Mouse (Mus musculus): ENCODE measurements around the gene Parn. TPM values are rescaled to one million over a fixed set of nuclear protein-coding genes. Genes with fewer than 3 reads are reported as not detected.
A peak's percentile ranks its signal among the peaks of the same experiment; 100 is the strongest.

The Parn gene
- total RNA-seq, 2 experiments from 2014 or later: 22.4 to 24.3 TPM

DNA sequence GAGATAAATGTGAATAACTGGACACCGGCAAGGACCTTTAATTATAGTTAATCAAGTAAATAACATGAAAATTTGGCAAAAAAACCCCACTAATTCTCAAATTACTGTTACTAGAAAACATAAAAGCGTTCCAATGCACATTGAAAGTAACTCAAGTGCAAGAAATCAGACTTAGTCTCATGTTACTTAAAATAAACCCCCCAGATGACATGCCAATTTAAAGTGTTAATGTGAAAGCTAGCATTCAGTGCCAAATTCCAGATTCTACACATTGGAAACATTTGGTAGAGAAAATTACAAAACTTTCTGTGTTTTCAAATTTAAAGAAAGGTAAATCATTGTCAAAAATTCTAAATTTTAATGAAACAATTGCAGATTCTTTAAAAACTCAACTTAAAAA, 110.2 kb downstream of the Parn start:
- no peak for DNase-seq (ENCODE audit: low spot score in 2 of 2)

GRCm38 (mm10) chr16:13556954-13557470, 111.0 kb downstream of the Parn start:
- DNase-seq (ENCODE audit: low spot score in 2 of 2): no peak

GRCm38 (mm10) chr16:13556446-13556845, 111.5 kb downstream of the Parn start:
- DNase-seq (ENCODE audit: low spot score in 2 of 2): no peak

GRCm38 (mm10) chr16:13550667-13551066, 117.3 kb downstream of the Parn start:
- DNase-seq (ENCODE audit: low spot score in 2 of 2): no peak

DNA sequence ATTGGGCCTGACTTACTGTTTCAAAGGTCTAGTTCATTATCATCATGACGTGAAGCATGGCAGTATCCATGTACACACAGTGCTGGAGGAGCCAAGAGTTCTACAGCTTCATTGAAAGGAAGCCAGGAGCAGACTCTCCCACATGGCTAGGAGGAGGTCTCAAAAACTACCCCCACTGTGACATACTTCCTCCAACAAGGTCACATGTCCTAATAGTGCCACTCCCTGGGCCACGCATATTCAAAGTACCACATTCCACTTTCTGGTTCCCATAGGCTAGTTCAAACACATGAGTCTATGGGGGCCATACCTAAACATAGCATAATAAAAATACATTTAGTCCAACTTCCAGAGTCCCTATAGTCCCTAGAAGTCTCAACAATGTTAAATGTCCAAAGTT, 118.0 kb downstream of the Parn start:
- DNase-seq (ENCODE audit: low spot score in 2 of 2): no peak

- no peak for DNase-seq (ENCODE audit: low spot score in 2 of 2)
Observed at GRCm38 (mm10) chr16:13541816-13542215, 126.2 kb downstream of the Parn start.

DNA sequence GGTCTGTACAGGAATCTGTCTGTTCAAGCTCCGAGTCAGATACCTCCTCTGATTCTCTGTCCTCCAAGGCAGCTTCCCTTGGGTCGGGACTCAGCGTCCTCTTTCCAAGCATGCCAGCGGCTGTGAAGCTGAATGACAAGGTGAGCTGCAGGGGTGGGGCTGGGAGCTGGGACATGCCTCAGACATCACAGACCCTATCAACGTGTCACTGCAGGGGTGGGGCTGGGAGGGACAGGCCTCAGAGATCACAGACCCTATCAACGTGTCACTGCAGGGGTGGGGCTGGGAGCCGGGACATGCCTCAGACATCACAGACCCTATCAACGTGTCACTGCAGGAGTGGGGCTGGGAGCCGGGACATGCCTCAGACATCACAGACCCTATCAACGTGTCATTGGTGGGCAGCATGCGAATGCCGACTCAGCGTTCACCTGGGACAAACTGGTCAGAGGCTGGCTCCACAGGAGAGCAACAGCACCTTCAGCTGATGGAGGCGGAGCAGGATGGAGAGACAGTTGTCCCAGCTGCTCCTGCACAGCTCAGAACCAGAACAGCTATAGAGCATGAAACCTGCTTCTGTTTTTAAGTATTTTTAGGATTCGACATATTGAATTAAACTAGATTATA, 126.7 kb downstream of the Parn start:
- DNase-seq (ENCODE audit: low spot score in 2 of 2): no peak

- no peak for DNase-seq (ENCODE audit: low spot score in 2 of 2)
Observed at GRCm38 (mm10) chr16:13538933-13539648, 128.9 kb downstream of the Parn start.

DNA sequence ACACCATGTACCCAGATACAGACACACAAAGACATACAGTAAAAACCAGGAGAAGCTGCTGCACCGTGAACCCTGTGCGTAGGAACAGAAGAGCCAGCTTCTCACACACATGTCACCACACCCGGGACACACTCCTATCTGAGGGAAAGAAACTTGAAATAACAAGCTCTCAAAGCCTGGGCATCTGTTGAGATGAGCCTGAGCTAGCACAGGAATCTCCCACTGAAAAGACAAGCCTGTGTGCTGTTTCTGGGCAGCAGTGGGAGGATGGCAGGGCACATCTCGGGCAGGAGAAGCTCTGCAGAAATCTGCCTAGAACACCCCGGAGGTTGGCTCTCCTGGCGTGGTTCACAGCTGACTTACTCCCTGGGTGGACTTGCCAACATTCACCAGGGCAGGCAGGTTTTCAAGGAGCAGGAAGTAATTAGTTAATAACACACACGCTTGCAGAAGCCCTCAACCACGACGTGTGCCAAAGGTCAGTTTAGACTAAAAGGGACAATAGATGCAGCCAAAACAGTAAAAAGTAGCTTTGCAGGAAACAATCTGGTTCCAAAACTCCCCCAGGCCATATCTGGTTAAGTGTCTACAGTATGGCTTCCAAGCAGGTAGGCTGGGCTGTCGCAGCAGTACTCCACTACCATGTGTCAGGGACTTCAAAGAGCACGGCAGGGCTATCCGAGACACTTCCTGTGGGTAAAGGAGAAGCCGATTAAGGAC, 129.6 kb downstream of the Parn start:
- DNase-seq (ENCODE audit: low spot score in 2 of 2): peak in 1 of 2 experiments; percentile 57

DNA sequence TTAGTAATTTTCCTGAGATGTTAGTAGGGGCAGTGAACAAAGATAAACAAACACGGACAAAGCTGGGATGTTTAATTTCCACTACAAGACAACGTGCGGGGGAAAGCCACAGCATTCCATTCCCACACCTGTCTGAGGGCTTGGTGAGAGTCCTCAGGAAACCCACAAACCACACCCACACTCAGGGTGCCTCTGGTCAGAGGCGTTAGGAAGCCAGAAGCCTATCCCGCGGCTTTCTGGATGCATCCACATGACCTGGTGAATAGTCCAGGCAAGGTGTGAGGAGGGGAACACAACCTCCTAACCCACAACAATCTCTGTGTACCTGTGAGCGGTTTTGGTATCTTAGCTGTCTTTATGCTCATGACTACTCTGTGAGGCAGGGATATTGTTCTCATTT, 131.6 kb downstream of the Parn start:
- DNase-seq (ENCODE audit: low spot score in 2 of 2): no peak

- DNase-seq (ENCODE audit: low spot score in 2 of 2): no peak
Observed at GRCm38 (mm10) chr16:13535856-13536255, 132.1 kb downstream of the Parn start.

- no peak for DNase-seq (ENCODE audit: low spot score in 2 of 2)
Observed at GRCm38 (mm10) chr16:13532840-13533239, 135.1 kb downstream of the Parn start.

- no peak for DNase-seq (ENCODE audit: low spot score in 2 of 2)
Observed at GRCm38 (mm10) chr16:13531279-13531678, 136.7 kb downstream of the Parn start.

DNA sequence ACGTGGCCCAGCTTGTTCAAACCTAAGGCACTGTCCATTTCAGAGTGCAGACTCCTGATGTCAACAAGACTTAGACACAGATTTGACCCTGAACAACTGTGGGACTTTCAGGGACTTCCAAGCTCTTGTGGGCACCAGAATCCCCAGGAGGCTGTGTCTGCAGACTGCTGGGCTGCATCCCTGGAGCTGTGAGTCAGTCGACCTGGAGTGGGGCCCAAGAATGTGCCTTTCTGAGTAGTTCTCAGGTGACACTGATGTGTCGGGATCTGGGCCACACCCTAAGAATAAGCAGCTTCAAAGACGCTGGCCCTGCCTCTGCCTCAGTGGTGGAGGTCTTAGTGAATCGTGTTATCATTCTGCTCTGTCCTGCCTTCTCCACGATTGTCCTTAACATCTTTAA, 146.6 kb downstream of the Parn start:
- no peak for DNase-seq (ENCODE audit: low spot score in 2 of 2)

DNA sequence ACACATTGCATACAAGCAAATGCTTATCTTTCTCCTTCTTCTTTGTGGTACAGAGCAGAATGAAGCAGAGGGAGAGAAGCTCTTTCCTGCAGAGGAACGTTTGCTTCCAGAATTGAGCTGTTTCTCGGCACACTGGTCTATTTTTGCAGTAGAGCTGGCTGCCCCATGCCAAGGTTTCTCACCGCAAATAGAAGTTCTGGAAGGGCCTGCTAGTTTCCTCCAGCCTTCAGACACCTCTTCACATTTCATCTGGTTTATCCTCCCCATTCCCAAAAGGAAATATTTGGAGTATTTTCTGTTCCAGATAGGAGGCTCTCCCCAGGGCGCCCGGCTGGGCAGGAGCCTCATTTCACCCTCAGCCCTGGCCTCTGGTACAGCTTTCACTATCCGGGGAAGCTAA, 147.7 kb downstream of the Parn start:
- peak; percentile 36 to 68 for DNase-seq (ENCODE audit: low spot score in 2 of 2)

DNA sequence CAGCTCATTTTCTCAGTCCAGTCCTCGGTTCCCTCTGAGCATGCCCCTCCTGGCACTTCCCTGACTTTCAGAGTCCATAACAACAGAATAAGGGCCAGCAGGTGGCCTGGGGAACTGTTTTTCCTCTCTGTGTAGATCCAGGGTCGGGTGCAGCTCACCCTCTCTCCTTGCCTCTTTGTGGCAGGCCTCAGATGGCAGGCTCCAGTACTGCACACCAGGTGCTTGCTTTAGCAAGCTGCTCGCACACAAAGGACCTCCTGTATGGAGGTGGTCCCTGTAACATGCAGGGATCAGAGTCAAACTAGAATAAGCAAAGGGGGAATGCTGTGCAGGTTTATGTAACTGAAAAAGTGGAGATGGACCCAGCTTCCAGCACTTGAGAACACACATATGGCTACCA, 151.8 kb downstream of the Parn start:
- no peak for DNase-seq (ENCODE audit: low spot score in 2 of 2)

DNA sequence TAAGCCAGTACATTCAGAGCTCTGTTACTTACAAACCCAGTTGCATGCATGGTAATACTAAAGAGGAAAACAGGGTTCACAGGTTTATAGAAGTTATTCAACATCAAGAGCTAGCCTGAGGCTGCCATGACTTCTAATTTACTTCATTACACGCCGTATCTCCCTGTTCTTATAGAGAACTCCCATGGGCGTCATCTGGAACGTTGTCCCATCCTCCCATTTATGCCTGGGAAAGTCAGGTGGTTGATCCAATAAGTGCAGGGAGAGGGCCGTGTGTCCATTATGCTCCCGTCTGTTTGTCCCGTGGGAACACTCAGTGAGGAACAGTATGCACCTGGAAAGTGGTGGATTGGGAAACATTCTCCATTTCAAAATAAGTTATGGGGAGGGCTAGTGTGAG, 152.4 kb downstream of the Parn start:
- no peak for DNase-seq (ENCODE audit: low spot score in 2 of 2)

GRCm38 (mm10) chr16:13505055-13505454, 162.9 kb downstream of the Parn start:
- no peak for DNase-seq (ENCODE audit: low spot score in 2 of 2)

DNA sequence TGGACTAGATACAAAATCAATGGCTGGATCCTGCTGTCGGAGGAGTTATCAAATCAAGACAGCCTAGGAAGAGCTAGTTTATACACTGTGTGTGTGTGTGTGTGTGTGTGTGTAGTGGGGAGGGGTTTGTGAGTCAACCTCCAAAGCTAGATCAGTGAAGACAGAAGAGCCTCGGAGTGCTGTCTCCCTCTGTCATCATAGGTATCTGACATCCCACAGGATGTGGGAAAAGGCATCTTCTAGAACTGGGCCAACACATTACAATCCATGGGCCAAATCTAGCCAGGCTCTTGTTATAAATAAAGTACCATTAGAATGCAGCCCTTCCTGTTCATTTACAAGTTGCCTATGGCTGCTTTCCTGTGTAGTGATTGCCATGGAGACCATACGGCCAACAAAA, 163.5 kb downstream of the Parn start:
- DNase-seq (ENCODE audit: low spot score in 2 of 2): no peak

GRCm38 (mm10) chr16:13498923-13499322, 169.0 kb downstream of the Parn start:
- no peak for DNase-seq (ENCODE audit: low spot score in 2 of 2)

DNA sequence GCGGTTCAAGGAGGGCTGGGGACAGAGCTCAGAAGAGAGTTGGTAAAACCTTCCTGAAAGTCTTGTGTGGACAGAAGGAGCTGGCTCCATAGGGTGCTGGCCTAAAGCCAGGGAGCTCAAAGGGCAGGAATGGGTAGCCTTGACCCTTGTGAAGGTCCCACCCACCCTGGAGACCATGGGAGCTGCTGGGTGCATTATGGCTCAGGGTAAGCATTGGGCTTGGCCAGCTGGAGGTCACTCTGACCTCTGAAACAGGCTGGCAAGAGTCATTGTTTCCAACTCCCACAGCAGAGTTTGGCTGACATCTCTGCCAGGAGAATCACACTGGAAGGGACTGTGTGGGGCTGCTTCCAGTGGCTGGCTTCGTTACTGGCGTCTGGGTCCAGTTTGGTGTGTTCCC, 174.0 kb downstream of the Parn start:
- no peak for DNase-seq (ENCODE audit: low spot score in 2 of 2)

GRCm38 (mm10) chr16:13492996-13493395, 175.0 kb downstream of the Parn start:
- no peak for DNase-seq (ENCODE audit: low spot score in 2 of 2)

Measured in left cerebral cortex, adult 18-20 months (tissue).